Mouse (Mus musculus): ENCODE measurements around the gene Shisa5.

The Shisa5 gene

DNA sequence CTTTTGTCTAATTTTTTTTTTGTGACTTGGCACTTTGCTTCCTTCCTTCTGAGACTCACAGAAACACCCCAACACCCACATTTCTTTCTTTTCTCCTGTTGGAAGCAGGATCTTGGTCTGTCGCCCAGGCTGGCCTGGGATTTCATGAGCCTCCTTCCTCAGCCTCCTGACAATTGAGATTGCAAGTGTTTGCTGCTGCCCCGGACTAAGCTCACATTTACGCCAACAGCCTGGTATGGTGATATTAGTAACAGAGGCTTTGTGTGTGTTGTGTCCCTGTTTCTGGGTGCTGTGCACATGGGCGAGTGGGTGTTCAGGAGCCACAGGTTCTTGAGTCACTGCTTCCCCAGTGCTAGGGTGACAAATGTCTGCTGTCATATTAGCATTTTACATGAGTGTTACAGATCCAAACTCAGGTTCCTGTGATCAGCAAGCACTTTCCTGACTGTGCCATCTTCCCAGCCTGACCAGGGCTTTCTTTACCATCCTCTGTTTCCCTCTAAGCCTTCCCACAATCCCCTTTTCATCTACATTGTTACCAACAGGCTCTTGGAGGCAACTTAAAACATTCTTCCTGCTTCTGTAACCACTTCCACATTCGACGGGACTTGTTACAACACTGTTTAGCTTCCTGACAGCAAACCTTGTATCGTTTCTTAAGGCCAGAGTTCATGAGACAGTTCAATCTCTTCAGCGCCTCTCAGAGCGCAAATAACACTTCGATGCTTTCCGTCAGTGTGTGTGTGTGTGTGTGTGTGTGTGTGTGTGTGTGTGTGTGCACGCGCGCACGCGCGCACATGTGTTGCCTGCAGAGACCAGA lies 15.3 kb upstream of the Shisa5 start:
- DNase-seq, result no peak

- DNase-seq, result no peak
Observed at GRCm38 (mm10) chr9:109027521-109027920, 10.8 kb upstream of the Shisa5 start.

- DNase-seq, result no peak
Observed at GRCm38 (mm10) chr9:109028421-109028820, 9.9 kb upstream of the Shisa5 start.

GRCm38 (mm10) chr9:109028919-109029318 lies 9.4 kb upstream of the Shisa5 start:
- no peak for DNase-seq

DNA sequence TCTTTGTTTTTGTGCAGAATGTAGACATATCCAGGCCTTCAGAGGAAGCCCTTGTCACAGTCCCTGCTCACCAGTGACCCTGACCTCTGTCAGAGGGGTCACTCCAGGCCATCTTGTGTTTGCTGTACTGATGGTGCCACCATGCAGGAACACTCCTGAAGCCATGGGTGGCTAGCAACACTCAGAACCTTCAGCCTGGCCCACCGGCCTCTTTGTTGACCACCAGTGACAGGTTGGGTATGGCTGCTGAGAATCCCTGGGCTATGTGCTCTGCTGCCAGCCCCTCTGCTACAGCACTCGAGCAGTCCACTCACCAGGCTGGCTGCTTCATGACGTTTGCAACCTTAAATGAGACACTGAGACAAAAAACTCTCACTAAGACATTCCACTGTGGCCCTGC lies 8.1 kb upstream of the Shisa5 start:
- no peak for DNase-seq

DNA sequence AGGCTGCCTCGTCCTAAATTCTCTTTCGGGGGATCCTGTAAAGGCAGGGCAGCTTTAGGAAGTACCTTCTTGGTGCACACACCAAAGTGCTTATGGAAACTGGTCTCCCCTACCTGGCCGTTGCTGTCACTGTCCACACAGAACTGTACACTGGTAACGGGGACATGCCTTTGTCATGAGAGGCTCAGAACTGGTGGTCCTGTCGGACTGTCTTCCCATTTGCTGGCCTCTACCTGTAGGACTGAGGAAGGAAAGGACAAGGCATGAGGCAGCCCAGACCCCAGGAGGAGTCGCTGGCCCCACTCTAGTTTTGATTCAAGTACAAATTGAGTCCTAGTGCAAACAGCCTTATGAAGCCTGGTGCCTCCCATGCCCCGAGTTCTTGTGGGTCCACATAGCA lies 7.4 kb upstream of the Shisa5 start:
- DNase-seq, result no peak

DNA sequence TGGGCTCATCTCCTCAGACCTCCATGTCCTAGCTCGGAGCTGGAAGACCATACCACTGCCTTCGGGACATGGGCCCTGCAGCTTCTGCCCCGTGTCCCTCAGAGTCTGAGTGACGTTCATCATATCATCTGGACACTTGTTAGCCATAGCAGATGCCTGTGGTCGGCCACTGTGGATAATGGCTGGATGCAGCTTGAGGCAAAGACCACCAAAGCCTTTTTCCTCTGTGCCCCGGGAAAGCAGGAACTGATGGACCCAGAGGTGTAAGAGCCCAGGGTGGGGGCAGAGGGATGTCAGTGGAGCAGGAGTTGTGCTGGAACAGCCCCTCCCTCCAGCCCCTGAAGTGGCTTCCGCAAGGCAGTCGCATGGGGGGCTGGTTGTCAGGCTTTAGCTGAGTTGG lies 6.7 kb upstream of the Shisa5 start:
- no peak for DNase-seq

GRCm38 (mm10) chr9:109032435-109032834 lies 5.9 kb upstream of the Shisa5 start:
- no peak for DNase-seq

DNA sequence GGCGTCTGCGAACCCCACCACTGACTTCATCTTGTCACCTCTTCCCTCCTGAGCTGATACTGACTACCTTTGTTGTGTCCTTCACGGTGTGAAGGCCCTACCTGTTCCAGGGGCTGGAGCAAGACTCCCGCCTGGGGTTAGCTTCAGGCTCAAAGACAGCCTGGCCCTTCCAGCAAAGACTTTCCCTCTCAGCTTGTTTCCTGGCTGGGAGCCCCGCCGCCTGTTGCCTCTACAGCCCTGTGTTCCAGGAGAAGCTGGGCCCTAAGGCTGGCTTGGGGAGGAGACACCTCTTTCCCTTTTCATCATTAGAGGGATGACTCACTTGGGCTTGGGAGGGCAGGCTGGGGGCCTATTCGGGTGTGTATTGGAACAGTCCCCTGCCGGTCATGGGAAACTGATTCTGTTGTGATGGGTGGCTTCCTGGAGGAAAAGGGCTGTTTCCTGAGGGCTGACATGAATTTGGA lies 568 bp downstream of the Shisa5 start:
- peak; percentile 73 for DNase-seq

DNA sequence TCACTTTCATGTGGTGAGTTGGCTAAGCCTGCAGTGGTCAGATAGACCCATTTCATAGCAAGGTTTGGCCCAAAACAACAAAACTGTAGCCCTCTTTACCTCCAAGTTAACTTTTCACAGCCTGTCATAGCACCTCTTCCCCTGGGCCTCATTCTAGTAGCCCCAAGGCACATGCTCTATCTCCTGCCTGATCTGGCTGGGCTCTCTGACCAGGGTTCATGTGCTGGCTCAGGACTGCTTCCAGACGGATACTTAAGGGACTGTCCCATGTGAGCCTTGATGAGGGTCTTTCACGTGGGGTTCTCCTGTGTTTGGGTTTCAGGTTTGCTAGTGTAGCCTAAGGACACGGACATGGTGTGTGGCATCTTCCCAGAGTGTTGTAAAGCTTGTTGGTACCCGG lies 1.3 kb downstream of the Shisa5 start:
- no peak for DNase-seq

- DNase-seq, result no peak
Observed at GRCm38 (mm10) chr9:109040216-109040615, 1.9 kb downstream of the Shisa5 start.

DNA sequence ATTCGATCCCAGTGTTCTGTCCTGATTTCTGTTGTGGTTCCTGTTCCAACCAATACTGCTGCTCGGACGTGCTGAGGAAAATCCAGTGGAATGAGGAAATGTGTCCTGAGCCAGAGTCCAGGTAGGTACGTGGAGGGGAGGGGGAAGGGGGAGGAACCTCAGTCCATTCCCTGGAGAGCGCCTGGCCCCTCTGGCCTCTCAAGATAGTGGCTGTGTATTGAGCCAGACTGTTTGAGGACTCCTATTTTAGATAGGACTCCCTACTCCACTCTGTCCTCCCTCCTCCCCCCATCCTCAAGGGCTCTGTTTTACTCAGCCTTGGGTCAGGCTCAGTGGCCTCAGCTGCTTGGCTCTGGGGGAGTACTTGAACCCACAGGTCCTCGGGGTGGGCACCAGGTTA lies 2.5 kb downstream of the Shisa5 start:
- DNase-seq, result no peak

DNA sequence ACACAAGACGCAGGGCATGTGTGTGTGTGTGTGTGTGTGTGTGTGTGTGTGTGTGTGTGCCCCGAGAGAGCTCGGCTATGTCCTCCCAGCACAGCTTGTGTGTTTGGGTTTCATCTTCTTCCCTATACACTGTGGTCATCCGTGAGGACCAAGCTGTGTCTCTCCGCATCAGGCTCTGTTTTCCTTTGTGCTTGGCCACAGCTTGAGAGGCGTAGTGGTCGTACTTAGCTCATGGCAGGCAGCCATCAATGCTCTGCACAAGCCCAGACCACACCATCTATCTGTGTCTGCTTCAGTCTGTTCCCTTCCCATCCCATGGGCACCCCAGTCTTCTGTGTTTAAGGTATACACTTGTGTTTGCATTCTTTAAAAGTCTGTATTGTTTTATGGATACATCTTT lies 3.0 kb downstream of the Shisa5 start:
- DNase-seq, result no peak

DNA sequence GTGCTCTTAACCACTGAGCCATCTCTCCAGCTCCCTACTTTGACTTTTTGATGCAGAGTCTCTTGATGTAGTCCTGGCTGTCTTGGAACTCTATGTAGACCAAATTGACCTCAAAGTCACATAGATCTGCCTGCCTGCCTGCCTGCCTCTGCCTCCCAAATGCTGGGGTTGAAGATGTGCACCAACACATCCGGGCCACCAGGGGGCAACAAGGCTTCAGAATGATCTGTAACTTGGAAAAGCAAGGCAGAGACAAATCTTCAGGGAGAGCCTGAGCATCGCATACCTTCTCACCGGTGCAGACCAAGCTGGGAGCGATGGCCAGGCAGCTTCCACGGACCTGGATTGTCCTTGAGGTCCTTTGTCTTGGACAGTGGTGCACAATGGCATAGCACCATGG lies 7.9 kb downstream of the Shisa5 start:
- DNase-seq, result no peak

GRCm38 (mm10) chr9:109049316-109049715 lies 11.0 kb downstream of the Shisa5 start:
- DNase-seq, result no peak

GRCm38 (mm10) chr9:109049996-109050673 lies 11.8 kb downstream of the Shisa5 start:
- no peak for DNase-seq

DNA sequence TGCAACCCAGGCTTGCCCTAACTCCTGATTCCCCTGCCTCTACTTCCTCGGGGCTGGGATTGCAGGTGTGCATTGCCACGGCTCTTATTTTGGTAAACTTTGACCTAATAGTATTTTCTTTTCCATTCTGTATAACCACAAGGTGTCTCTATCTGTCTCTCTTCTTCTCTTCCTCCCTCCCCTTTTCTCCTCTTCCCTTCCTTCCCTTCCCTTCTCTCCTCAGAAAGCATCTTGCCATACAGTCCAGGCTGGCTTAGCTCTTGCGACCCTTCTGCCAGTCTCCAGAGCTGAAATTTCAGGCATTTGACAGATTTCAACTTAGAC lies 12.3 kb downstream of the Shisa5 start:
- DNase-seq, result no peak

DNA sequence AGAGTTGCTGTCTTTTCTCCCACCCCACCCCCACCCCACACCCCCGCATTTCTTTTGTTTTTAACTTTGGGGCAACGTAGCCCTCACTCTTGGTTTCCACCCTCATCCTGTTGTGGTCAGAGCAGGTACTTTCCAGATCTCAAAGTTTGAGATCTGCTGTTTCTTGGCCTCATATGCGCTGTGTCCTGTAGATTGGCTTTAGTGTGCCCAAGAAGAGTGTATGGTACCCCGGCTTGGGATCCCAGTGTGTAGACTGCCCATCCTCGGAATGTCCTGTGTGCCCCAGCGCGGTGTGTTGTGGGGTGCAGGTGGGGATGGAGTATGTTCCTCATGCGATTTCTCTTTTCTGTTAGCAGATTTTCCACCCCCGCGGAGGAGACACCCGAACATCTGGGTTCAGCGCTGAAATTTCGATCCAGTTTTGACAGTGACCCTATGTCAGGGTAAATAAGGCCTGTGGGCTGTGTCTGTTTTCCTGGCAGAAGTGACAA lies 12.7 kb downstream of the Shisa5 start:
- DNase-seq, result no peak

DNA sequence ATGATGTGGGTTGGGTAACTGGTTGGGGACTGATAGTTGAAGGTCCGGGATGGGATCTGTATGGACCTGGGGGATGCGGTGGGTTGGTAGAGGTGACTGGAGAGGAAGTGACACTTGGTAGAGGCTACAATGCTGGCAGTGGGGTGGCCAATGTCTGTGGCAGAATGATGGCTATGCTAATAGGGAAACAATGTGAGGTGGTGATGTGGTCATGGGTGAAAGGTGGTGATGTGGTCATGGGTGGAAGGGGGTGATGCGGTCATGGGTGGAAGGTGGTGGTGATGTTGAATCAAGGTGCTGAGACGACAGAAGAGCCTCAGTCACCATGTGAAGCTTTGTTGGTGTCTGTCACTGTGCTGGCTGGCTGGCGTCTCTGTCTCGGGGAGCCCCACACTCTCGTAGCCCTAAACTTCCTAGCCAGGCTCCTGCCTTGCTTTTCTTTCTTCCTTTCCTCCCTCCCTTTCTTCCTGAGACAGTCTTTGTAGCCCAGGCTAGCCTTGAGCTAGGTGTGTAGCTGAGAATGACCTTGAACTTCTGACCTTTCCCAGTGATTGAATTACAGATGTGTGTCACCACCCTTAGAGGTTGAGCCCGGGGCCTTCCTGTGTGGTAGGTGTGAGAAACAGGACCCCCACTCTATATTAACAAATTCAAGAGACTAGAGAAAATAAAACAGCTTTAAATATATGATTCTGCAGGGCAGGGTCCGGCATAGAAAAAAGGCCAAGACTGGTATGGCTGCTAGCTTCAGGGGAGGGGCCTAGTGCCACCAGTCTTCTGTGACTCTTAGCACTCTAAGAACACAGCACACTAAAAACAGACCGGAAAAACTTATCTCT lies 13.5 kb downstream of the Shisa5 start:
- no peak for DNase-seq

DNA sequence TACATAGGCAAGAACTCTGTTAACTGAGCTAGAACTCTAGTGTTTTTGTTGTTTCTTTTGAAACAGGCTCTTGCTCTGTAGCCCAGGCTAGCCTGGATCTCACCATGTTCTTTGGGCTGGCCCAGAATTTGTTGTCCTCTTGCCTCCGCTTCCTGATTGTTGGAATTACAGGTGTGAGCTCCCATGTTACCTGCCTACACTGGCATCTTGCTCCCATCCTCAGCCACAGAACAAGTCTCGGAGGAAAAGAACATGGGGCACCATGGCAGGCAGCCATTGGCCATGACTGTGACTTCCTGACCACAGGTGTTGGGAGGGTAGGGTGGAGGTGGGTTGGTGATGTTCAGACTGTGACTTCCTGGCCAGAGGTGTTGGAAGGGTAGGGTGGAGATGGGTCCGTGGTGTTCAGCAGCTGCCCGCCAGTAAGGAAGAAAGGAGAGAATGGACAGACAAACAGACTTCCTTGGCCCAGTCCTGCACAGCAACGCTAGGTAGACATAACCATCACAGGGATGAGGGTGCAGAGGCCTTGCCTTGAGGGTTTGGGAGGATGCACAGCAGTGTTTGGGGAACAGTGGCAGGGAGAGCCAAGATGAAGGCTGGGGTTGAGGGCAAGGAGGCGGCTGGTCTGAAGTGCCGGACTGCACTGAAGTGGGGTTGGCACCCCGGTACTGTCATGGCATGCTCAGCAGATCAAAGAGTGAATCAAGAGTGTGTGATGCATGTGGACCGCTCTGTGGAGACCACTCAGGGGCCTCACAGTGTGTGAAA lies 14.3 kb downstream of the Shisa5 start:
- DNase-seq, result no peak

- DNase-seq, result no peak
Observed at GRCm38 (mm10) chr9:109053366-109053765, 15.0 kb downstream of the Shisa5 start.

- no peak for DNase-seq
Observed at GRCm38 (mm10) chr9:109053851-109054250, 15.5 kb downstream of the Shisa5 start.

- peak; percentile 66 for DNase-seq
Observed at GRCm38 (mm10) chr9:109054712-109055111, 16.3 kb downstream of the Shisa5 start.

Measured in cerebellum, adult 11-12 months (tissue).